Mouse (Mus musculus) layer of hippocampus, adult 2 months (tissue): Measurements from ENCODE around the gene Tcta. TPM values are rescaled to one million over a fixed set of nuclear protein-coding genes. Genes with fewer than 3 reads are reported as not detected.
A peak's percentile ranks its signal among the peaks of the same experiment; 100 is the strongest.
"Not testable (repeated sequence)": the region's sequence is repeated elsewhere in the genome, so short reads cannot be mapped to it uniquely, and the experiment has no call there.

Experiments
- DNase-seq, 2 experiments: peaks; one replicate each; pipeline ENCODE4 v3.0.0; 2022; ENCODE audit warnings: low spot score in 2 of 2
- H3K27ac ChIP-seq: fragments of 200-600 bp; 2 replicates; pipeline ENCODE4 v1.8.1; 2022
- H3K4me3 ChIP-seq: fragments of 200-600 bp; 2 replicates; pipeline ENCODE4 v1.8.1; 2022; ENCODE audit warnings: mild to moderate bottlenecking
- CTCF ChIP-seq: fragments of 200-600 bp; conservative IDR thresholded peaks from 2 replicates; pipeline ENCODE4 v1.8.1; 2022; ENCODE audit warnings: antibody characterized with exemption, mild to moderate bottlenecking, moderate library complexity
- total RNA-seq, 2 experiments: library from RNA; stranded (reverse); gene quantifications; 2 replicates each; pipeline ENCODE4 v1.2.3; 2021

Tcta gene
- total RNA-seq, 2 experiments from 2014 or later = 35.4 to 36.0 TPM

DNA sequence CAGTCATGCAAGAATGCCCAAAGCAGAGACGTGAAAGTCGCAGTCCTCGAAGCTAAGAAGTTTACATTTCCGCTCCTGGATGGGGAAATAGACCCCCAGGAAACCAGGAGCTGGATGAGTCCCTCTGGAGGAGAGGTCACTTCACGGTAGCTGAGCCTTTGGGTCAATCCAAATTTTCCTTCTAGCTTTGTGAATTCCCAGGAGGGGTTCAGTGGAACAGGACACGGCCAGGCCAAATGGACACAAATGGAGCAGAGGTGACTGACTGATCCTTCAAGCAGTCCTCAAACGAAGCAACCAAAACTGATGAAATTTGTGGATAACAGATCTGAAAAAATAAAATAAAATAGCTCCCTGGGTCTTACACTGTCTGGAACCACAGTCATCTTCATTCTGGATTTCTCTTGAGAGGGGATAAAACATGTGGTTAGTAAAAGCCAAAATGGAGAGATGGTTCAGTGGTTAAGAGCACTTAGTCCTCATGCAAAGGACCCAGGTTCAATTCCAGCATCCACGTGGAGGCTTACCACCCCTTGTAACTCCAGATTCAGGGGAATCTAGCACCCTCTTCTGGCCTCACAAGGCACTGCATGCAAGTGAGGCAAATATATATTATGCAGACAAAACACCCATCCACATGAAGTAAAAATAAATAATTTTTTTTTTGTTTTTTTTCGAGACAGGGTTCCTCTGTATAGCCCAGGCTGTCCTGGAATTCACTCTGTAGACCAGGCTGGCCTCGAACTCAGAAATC, 27.1 kb downstream of the Tcta start:
- H3K4me3 ChIP-seq = no peak overlapping the region
- DNase-seq = no peak
- TF ChIP-seq CTCF = peak; percentile 71
- H3K27ac ChIP-seq = no peak overlapping the region

GRCm38 (mm10) chr9:108275331-108275659, 30.7 kb downstream of the Tcta start:
- H3K27ac ChIP-seq = no peak overlapping the region
- no peak overlapping the region for H3K4me3 ChIP-seq
- TF ChIP-seq CTCF = no peak
- DNase-seq = no peak

DNA sequence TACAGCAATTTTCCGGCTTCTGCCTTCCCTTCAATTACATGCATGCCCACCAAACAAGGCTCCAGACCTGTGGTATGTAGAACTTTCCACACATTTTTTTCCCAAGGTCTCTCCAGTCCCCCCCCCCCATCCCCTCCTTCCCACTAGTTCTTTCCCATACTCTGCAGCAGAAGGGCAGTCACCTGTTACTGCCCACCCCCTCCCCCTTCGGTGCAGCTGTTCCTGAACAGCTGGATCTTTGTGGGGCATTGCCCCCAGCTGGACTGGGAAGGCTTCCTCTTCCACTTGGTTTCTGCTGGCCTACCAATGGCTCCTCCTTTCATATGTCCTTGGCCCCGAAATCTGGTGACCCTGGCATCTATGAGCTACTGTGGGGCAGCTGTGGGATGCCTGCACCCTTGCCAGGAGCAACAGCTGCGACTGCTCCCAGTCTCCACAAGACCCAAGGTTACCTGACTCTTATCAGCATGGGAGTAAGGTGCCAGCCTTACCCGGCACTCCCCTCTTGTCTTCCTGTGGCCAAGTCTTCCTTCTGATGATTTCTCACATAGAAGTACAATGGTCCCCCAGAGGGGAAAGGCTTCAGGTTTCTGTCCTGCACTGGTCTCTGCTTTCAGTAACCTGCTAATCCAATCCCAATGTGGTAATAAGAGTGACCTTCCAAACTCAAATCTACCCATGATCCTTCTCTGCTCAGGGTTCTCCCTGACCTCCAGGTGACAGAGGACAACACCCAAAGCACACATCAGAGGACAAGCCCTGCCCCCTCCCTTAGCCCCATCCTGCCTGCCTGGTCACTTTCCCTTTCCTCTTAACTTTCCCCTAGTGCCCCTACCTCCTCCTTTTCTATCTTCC, 31.3 kb downstream of the Tcta start:
- no peak for DNase-seq
- TF ChIP-seq CTCF = no peak
- Histone ChIP-seq H3K27ac (no peak overlapping the region), H3K4me3 (no peak overlapping the region)

DNA sequence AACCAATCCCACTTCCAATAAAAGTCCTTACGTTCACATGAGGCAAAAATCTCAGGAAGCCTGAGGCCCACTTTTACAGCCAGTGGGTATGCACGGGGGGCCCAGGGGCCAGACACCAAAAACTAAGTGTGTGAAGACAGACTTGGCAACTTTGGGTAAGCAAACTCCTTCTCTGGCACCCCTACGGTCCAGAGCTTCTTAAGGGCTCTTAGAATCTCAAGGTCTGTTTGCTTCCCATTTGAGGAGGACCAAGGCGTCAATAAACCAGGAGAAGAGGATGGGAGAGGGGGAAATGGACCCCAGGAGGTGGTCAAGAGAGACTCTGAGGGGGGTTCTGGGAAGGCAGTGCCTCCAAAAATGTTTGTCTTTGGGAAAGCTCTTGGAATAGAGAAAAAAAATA, 32.5 kb downstream of the Tcta start:
- Histone ChIP-seq H3K4me3 (no peak overlapping the region), H3K27ac (no peak overlapping the region)
- no peak for TF ChIP-seq CTCF
- no peak for DNase-seq

DNA sequence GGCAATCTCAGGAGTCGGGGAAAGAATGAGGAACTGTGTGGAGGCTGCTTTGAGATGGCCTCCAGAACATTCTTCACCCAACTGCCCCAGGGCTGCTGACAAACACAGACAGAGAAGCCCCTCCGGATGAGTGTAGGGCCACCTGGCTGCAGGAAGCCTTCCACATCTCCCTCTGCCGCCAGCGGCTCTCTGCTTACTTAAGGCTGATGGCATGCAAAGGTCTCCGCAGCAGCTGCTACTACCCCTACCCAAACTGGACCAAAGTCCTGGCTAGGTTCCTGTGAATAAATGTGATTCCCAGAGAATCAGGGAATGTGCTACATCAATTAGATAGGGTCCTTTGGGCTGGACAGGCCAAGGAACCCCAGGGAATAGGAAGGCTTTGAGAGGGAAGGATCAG, 33.3 kb downstream of the Tcta start:
- no peak for DNase-seq
- Histone ChIP-seq H3K4me3 (no peak overlapping the region), H3K27ac (no peak overlapping the region)
- no peak for TF ChIP-seq CTCF

- Histone ChIP-seq H3K27ac (no peak overlapping the region), H3K4me3 (no peak overlapping the region)
- TF ChIP-seq CTCF = no peak
- DNase-seq = no peak
Observed at GRCm38 (mm10) chr9:108271941-108272340, 34.0 kb downstream of the Tcta start.

DNA sequence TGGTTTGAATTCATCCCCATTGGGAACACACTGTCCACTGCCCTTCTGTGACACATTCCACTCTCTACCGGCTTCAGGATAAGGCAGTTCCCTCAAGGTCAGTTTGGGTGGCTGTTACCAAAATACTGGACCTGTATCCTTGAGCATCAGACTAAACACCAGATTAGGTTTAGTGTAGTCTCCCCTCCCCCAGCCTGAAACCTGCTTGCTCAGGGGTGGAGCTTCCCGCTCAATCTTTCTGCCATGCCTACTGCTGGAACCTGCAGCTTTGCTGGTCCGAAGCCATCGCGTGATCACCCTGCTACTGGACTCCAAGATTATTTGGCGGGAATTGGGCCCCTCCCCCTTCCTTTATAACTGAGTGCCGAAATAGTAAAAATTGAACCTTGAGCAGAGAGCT, 37.3 kb downstream of the Tcta start:
- not testable (repeated sequence) for H3K4me3 ChIP-seq, H3K27ac ChIP-seq, DNase-seq

- H3K27ac ChIP-seq = no peak overlapping the region
- no peak for DNase-seq
- TF ChIP-seq CTCF = no peak
- no peak overlapping the region for H3K4me3 ChIP-seq
Observed at GRCm38 (mm10) chr9:108267691-108268090, 38.3 kb downstream of the Tcta start.

GRCm38 (mm10) chr9:108266261-108266935, 39.6 kb downstream of the Tcta start:
- Histone ChIP-seq H3K27ac (no peak overlapping the region), H3K4me3 (no peak overlapping the region)
- DNase-seq = no peak
- TF ChIP-seq CTCF = no peak

DNA sequence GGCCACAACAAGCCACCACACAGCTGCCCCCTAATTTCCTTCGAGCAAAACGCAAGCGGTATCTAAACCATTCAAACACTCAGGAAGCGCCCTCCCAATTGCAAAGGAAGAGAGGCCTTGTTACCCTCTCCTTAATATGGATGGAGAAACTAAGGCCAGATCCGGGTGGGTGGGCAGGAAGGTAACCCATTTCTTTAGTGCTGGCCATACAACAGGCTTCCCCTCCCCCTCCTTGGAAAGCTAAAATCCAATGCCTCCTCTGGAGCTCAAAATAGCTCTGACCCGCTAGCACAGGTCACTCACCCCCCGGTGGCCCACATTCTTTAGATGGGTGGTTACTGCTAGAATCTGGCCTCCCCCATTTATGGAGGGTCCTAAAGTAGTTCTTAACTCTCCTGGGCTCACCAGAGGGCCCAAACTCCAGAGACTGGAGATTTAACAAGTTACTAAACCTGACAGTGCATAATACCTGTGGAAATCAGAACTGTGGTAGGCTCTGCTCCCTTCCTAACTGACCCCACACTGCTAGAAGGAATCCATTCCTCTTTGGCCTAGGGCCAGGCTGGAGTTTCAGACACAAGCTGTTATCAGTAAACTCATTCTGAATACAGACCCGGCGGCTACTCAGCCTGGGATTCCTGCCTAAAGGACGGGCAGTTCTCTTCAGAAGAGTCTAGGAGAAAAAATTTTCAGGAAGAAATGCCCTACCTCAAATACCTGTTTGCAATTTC, 41.6 kb downstream of the Tcta start:
- Histone ChIP-seq H3K4me3 (peak overlapping the region; percentile 93), H3K27ac (peak overlapping the region; percentile 88)
- TF ChIP-seq CTCF = no peak
- no peak for DNase-seq

GRCm38 (mm10) chr9:108263690-108264190, 42.2 kb downstream of the Tcta start, which contains the start of gene Dag1:
Dag1 (minus strand) TSS chr9:108263958.
- no peak for TF ChIP-seq CTCF
- H3K27ac ChIP-seq = peak within 1 kb of the TSS; percentile 96
- DNase-seq = peak; percentile 97 to 99

GRCm38 (mm10) chr9:108263131-108263681, 42.8 kb downstream of the Tcta start:
- peak overlapping the region; percentile 96 for H3K27ac ChIP-seq
- no peak for TF ChIP-seq CTCF
- H3K4me3 ChIP-seq = peak overlapping the region; percentile 93
- DNase-seq = peak; percentile 23 to 25

More at GRCm38 (mm10) chr9:108263690-108264190, 42.2 kb downstream of the Tcta start, which contains the start of gene Dag1:
- H3K4me3 ChIP-seq = peak within 1 kb of the TSS; percentile 93
